Mouse (Mus musculus) forebrain, embryonic 10.5 days (tissue): ENCODE measurements around the gene Cubn. TPM values are rescaled to one million over a fixed set of nuclear protein-coding genes. Genes with fewer than 3 reads are reported as not detected.

Experiments used
- DNase-seq: peaks from one replicate; pipeline ENCODE4 v3.0.0-alpha.2; 2017; ENCODE audit warnings: low spot score; ENCODE audit errors: extremely low spot score
- H3K27ac ChIP-seq: fragments of 300-500 bp; sonication (generic); 2 replicates; pipeline ENCODE4 v1.5.1; 2016; ENCODE audit warnings: mild to moderate bottlenecking
- H3K27me3 ChIP-seq: fragments of 300-500 bp; sonication (generic); 2 replicates; pipeline ENCODE4 v1.6.1; 2016; ENCODE audit warnings: mild to moderate bottlenecking; ENCODE audit not compliant: poor library complexity, severe bottlenecking
- H3K36me3 ChIP-seq: fragments of 300-500 bp; sonication (generic); replicated peaks from 2 replicates; pipeline ENCODE4 v1.6.1; 2016; ENCODE audit warnings: mild to moderate bottlenecking, moderate library complexity
- H3K4me1 ChIP-seq: fragments of 300-500 bp; sonication (generic); 2 replicates; pipeline ENCODE4 v1.6.1; 2016
- H3K4me3 ChIP-seq: fragments of 300-500 bp; sonication (generic); 2 replicates; pipeline ENCODE4 v1.5.1; 2016; ENCODE audit warnings: mild to moderate bottlenecking, moderate library complexity
- H3K9me3 ChIP-seq: fragments of 300-500 bp; sonication (generic); 2 replicates; pipeline ENCODE4 v1.6.1; 2016; ENCODE audit warnings: mild to moderate bottlenecking, moderate library complexity
- WGBS: fragments of 180-500 bp; shearing (Covaris S2); methylation state at CpG from one replicate; pipeline ENCODE4 v1.1.7; 2016; 5-methylcytosine and 5-hydroxymethylcytosine counted together
- polyA plus RNA-seq: library from polyadenylated mRNA; unstranded; fragments of >200 nt; fragmentation: Nextera tagmentation; extraction: Ambion mirVana; gene quantifications from 2 replicates; pipeline ENCODE4 v1.2.1, GENCODE M21; 2016

The Cubn gene
- polyA plus RNA-seq, 1 experiment from 2014 or later: 0.40 TPM

DNA sequence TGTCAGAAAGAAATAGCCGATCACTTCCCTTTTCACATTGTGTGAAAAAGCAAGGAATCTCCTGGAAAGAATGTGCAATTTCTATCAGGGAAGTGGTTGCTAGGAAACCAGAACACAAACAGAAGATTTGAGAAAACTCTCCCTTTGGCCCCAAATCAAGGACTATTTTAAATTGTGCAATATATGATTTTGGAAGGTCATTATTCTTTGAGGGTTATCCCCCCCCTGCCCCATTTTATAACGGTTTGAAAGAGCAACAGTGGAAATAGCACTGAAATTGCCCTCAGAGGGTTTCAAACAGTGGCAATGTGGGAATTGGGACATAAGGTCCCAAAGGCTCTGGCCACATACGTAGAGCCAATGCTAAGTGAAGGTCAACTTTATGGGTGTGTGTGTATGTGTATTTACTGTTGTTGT lies 95.5 kb downstream of the Cubn start:
- Histone ChIP-seq H3K27ac (peak overlapping the region; percentile 15; the same call in 1 of the 2 replicates), H3K9me3 (no peaks in the 10 kb centered on the region), H3K4me1 (peaks cover 66% of the 10 kb centered on the region), H3K4me3 (no peak overlapping the region), H3K27me3 (no peaks in the 10 kb centered on the region), H3K36me3 (no peaks in the 10 kb centered on the region)
- 62% methylated on average over 3 of the region's 3 CpGs for WGBS
- no peak for DNase-seq

DNA sequence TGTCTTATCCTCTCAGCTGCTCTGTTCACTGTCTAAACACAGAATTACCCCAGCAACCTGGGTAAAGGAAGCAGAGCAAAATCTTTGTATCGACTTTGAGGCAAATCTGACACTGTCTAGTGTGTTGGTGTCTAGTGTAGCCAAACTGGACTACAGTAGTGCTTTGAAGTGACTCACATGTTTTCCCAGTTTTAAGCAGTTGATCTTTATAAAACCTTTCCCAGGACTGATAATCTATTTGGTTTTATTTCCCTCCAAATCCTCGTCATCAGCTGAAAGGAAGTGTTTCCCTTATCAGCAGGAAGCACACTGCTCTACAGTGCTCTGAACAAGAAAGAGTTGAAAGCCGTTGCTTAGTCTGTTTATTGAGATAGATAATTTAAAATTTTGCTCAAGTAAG lies 100.6 kb downstream of the Cubn start:
- 65% methylated on average over 3 of the region's 3 CpGs for WGBS
- Histone ChIP-seq H3K36me3 (no peaks in the 10 kb centered on the region), H3K4me3 (no peak overlapping the region), H3K9me3 (no peaks in the 10 kb centered on the region), H3K27me3 (no peaks in the 10 kb centered on the region), H3K27ac (peak overlapping the region; percentile 42; the same call in 1 of the 2 replicates), H3K4me1 (peaks cover 46% of the 10 kb centered on the region)
- DNase-seq: no peak

DNA sequence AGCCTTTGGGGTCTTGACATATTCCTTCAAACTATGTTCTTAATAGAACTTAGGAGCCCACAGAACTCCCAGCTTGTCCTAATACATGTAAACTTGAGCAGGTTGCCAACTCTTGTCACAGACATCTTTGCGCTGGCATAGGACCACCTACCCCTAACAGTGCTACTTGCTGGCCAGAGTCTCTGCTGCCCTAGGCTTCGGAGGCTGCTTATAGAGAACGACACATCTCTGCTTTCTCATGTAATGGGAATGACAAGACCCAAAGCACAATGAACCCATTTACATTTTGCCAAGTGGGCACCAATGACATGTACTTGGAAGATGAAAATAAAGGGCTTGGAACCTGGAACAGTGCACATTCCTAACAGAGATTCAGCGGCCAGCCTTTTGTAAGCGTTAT lies 105.0 kb downstream of the Cubn start:
- no peaks in the 10 kb centered on the region for H3K9me3 ChIP-seq
- H3K4me3 ChIP-seq: no peak overlapping the region
- no peak for DNase-seq
- peaks cover 40% of the 10 kb centered on the region for H3K4me1 ChIP-seq
- H3K36me3 ChIP-seq: no peaks in the 10 kb centered on the region
- peak overlapping the region; percentile 89 for H3K27ac ChIP-seq
- WGBS: 93% methylated on average over 5 of the region's 5 CpGs
- no peaks in the 10 kb centered on the region for H3K27me3 ChIP-seq

DNA sequence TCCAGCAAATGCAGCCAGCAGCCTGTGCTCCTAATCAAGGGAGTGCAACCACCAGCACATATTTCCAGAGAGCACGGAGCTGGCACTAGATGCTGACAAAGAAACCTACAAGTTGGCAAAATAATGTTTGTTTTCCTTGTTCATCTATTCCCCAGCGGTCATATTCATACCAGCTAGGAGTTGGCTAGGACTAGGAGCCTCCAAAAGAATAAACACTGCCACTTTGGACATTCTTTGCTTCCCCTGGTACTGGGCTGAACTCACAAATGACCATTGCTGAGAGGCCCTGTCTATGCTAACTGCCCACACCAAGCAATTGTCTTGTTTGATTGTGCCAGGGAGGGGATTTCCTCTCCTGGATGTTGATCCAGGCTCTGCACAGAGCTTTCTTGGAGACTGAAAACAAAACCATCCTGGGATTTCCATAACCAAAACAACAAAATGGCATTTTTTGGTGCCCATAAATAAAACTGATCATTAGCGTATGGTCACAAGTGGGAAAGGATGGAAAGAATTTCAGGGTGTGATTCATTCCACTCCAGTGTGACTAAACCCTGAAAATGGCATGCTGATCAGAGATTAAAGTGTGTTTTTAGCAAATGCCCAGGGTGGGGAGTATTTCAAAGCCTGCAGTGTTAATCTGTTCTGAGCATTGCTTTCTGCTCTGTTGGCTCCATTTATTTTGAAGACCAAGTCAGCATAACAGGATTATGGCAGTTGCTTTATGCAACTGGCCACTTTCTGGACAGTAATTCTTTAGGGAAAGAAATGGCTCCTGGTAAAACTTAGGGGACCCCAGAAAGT lies 105.9 kb downstream of the Cubn start:
- H3K36me3 ChIP-seq: no peaks in the 10 kb centered on the region
- H3K27ac ChIP-seq: peak overlapping the region; percentile 89
- peaks cover 40% of the 10 kb centered on the region for H3K4me1 ChIP-seq
- H3K4me3 ChIP-seq: no peak overlapping the region
- 44% methylated on average over 3 of the region's 3 CpGs for WGBS
- H3K27me3 ChIP-seq: no peaks in the 10 kb centered on the region
- no peak for DNase-seq
- H3K9me3 ChIP-seq: no peaks in the 10 kb centered on the region

DNA sequence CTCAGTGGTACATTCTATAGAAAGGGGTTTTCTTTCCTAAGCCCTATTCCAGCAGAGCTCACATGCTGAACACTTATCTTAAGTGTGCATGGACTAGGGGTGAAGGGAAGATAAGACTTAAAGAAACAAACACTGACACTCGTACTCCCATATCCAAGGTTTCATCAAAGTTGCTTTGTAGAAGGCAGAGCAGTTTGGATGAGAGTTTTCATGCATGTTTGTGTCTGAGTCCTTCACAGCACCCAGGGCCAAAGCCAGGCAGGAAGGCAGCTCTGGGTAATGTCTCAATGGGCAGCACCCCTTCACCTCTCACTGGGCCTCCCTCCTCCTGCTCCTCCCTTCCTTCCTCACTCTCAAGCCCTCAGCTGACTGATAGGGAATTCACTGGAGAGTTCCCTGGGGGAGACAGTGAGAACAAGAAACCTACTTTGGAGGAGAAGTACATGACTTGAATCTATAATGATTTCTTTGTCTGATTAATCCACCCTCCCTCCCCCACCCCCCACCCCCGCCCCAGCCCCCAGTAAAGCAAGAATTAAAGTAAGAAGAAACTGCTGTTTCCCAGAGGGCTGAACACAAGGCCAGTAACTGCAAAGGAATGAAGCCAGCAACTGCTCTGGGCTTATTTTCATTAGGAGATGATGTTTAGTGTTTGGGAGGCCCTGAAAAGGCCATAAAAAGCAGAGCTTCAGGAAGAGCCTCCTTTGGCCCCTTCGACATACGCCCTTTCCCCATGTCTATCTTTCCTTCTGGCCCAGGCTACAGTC lies 106.7 kb downstream of the Cubn start:
- 0 out of 2 replicates have a peak overlapping the region, but pooled peaks have one; percentile 14 for H3K4me3 ChIP-seq
- WGBS: 34% methylated on average over 4 of the region's 4 CpGs
- peak overlapping the region; percentile 89 for H3K27ac ChIP-seq

DNA sequence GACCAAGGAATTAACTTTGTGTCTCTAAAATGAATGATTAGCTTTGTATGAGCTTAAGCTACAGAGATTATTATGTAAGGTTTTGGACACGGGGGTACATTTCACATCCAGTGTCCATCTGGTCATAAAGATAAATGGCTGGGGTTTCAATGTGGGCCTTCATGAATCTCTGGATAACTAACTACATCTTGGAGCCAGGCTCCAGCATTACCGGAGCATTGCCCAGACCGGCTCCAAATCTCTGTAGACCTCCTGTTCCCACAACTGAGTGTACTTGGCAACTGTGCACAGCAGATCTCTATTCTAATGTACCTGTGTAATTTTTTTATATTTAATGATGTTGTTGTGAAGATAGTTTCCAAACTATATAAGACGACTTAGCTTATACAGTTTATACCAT lies 115.4 kb downstream of the Cubn start:
- Histone ChIP-seq H3K27me3 (no peaks in the 10 kb centered on the region), H3K36me3 (no peaks in the 10 kb centered on the region), H3K4me1 (peaks cover 26% of the 10 kb centered on the region), H3K9me3 (no peaks in the 10 kb centered on the region), H3K27ac (no peak overlapping the region), H3K4me3 (no peak overlapping the region)
- 97% methylated on average over 4 of the region's 4 CpGs for WGBS
- no peak for DNase-seq

More for the DNA sequence above, 106.7 kb downstream of the Cubn start:
- Histone ChIP-seq H3K4me1 (peaks cover 42% of the 10 kb centered on the region), H3K36me3 (no peaks in the 10 kb centered on the region), H3K9me3 (no peaks in the 10 kb centered on the region), H3K27me3 (no peaks in the 10 kb centered on the region)
- DNase-seq: peak; percentile 52

DNA sequence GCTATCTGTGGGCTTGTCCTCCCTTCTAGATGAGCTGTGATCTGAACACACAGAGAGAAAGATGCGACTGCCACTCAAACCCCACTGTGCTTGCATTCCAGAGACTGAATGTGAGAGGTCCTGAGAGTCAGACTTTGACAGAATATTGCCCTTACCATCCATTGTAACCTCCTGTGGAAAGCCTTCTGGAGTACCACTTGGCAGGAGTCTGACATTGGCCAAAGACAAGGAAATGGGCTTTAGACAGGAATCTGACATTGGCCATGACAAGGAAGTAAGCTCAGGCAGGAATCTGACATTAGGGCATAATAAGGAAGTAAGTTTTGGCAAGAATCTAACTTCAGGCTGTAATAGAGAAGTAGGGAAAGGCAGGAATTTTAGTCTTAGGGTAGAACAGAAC lies 118.3 kb downstream of the Cubn start:
- H3K27ac ChIP-seq: peak overlapping the region; percentile 92
- no peak overlapping the region for H3K4me3 ChIP-seq
- no peaks in the 10 kb centered on the region for H3K9me3 ChIP-seq
- no peaks in the 10 kb centered on the region for H3K36me3 ChIP-seq
- DNase-seq: no peak
- peaks cover 43% of the 10 kb centered on the region for H3K4me1 ChIP-seq
- no peaks in the 10 kb centered on the region for H3K27me3 ChIP-seq
- 67% methylated on average over 1 of the region's 1 CpGs for WGBS

DNA sequence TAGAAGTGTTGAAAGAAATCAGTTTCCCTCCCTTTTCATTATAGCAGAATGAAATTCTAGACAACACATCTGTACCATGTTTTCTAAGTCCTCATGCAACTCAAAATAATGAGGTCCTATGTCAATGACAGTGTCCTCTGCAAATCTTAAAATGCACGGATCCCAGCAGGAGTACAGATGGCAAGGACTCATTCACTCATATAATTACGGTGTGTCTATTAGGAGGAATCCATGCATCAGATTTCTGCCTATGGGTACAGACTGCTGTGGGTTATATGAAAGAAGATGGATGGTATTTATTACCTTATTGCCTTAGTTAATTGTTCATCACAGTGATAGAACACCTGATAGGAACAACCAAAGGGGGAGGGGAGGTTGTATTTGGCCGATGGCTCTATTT lies 118.8 kb downstream of the Cubn start:
- H3K36me3 ChIP-seq: no peaks in the 10 kb centered on the region
- no peak for DNase-seq
- WGBS: 54% methylated on average over 3 of the region's 3 CpGs

DNA sequence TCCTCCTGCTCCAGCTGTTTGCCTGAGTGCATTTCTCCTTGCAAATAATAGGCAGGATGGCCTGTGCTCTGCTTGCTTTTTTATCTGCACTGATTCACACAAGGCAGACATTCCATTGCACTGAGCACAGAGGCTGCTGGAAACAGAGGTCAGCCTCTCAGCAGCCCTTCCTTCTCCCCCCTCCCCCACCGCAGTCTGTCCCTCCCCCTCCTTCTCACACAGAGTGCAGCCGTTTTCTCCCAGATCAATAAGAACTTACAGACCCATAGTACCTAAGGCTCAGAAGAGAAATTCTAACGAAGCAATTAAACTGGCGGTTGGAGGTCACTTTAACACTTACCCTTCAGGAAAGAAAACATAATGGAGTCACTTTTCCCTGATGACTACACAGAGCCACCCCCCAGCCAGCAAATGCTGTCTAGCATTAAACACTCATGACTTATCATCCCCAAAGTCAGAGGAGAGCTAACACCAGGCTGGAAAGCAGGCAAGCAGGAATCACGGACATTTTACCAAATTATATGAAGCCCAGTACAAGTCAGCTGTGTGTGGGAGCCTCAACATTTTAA lies 119.3 kb downstream of the Cubn start:
- no peaks in the 10 kb centered on the region for H3K27me3 ChIP-seq
- peaks cover 43% of the 10 kb centered on the region for H3K4me1 ChIP-seq
- H3K27ac ChIP-seq: peak overlapping the region; percentile 92
- peak overlapping the region; percentile 23 for H3K4me3 ChIP-seq
- no peaks in the 10 kb centered on the region for H3K9me3 ChIP-seq
- DNase-seq: peak; percentile 80
- under 1% methylated on average over 5 of the region's 5 CpGs for WGBS
- no peaks in the 10 kb centered on the region for H3K36me3 ChIP-seq

More for the DNA sequence above, 118.8 kb downstream of the Cubn start:
- Histone ChIP-seq H3K27ac (peak overlapping the region; percentile 92), H3K9me3 (no peaks in the 10 kb centered on the region), H3K27me3 (no peaks in the 10 kb centered on the region), H3K4me3 (no peak overlapping the region), H3K4me1 (peaks cover 43% of the 10 kb centered on the region)

DNA sequence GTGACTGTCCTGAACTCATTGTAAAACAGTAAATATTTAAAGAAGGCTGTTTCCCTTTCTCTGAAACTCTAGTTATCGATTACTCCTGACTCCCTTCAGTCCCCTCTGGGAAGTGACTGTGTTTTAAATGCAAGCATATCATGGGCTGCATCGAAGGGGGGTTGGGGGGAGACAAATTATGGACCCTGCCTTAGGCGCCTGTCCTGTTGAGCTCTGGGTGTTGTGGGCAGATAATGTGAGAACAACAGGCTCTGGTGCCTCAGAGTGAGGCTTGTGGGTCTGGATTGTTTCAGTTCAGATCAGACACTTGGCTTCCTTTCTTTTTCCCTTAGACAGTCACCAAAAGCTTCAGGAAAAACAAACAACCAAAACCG lies 119.8 kb downstream of the Cubn start:
- Histone ChIP-seq H3K4me1 (peaks cover 43% of the 10 kb centered on the region), H3K27me3 (no peaks in the 10 kb centered on the region), H3K36me3 (no peaks in the 10 kb centered on the region), H3K9me3 (no peaks in the 10 kb centered on the region), H3K27ac (peak overlapping the region; percentile 92), H3K4me3 (peak overlapping the region; percentile 23; the same call in 1 of the 2 replicates)
- DNase-seq: peak; percentile 50
- 5% methylated on average over 4 of the region's 4 CpGs for WGBS

DNA sequence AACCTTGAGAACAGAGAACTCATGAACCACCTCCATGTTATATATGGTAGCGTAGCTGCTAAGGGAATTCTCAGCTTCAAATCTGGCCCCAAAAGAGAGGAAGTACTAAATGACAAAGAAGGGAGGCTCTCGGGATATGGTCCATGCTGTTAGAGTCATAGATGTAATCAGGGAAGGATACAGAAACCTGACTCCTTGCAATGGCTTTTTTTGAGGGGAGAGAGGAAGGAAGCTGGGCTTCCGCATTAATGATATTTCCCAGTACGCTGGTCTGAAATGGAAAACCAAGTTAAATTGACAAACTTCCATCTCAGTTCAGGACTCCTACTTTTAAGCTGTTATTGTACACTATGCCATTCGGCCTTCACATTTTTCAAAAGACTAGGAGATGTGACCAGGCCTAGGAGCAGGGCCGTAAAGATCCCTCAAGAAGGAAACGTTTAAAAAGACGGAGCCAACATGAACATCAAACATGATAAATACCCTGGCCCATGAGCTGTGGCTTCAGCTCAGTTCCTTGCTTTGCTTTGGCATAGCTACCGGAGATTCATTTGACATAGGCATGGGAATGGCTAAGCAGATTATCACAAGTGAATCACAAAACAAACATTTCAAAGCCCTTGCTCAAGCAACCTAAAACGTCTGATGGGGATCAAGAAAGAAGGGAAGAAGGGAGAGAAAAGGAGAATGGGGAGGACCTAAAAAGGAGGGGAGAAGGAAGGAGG lies 120.4 kb downstream of the Cubn start:
- no peaks in the 10 kb centered on the region for H3K36me3 ChIP-seq
- no peak for DNase-seq
- H3K27me3 ChIP-seq: no peaks in the 10 kb centered on the region
- peaks cover 43% of the 10 kb centered on the region for H3K4me1 ChIP-seq
- 60% methylated on average over 10 of the region's 10 CpGs for WGBS
- H3K4me3 ChIP-seq: no peak overlapping the region
- H3K27ac ChIP-seq: peak overlapping the region; percentile 92
- H3K9me3 ChIP-seq: no peaks in the 10 kb centered on the region

DNA sequence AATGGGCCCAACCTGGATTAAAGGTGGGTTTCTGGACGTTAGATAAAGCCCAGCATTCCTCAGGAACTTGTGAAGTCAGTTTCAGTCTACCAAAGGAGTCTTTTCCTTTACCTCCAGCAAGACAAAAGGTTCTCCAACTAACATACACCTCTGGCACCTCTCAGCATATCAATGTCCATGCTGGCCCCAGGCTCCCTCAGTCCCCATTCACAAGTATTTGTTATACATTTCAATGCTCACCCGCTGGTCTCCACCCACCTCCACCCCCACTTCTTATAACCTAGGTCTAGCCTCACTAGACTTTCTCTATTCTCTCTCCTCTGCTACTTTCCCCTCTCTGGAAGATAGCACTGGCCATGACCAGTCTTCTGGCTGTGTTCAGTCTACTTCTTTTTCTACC lies 121.1 kb downstream of the Cubn start:
- Histone ChIP-seq H3K9me3 (no peaks in the 10 kb centered on the region), H3K4me3 (no peak overlapping the region), H3K36me3 (no peaks in the 10 kb centered on the region), H3K27me3 (no peaks in the 10 kb centered on the region), H3K27ac (peak overlapping the region; percentile 92), H3K4me1 (peaks cover 43% of the 10 kb centered on the region)
- DNase-seq: no peak
- 28% methylated on average over 2 of the region's 2 CpGs for WGBS
